Mouse (Mus musculus) stomach, postnatal 0 days (tissue): Measurements from ENCODE around the gene Abhd14a.

Experiments
- CTCF ChIP-seq: IDR thresholded peaks from 2 replicates; pipeline ENCODE4 v1.5.1; 2016; ENCODE audit warnings: antibody characterized with exemption, low read depth, mild to moderate bottlenecking, moderate library complexity
- EP300 ChIP-seq: optimal IDR thresholded peaks from 2 replicates; pipeline ENCODE3; 2016; ENCODE audit warnings: antibody characterized with exemption

DNA sequence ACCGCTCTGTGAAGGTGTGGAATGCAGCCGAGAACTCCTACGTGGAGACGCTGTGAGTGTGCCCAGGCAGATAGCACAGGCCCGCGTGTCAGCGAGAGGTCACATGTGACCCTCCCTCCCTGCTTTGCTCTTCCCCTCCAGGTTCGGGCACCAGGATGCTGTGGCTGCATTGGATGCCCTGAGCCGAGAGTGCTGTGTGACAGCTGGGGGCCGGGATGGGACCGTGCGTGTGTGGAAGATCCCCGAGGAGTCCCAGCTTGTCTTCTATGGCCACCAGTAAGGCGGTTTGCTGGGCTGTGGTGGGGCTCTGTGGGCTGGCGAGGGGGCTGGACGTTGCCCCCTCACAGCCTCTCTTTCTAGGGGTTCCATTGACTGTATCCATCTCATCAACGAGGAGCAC lies 36.1 kb upstream of the Abhd14a start:
- no peak for TF ChIP-seq EP300
- no peak for TF ChIP-seq CTCF
